Mouse (Mus musculus) liver, postnatal 0 days (tissue): ENCODE measurements around the gene Nme1.

ENCODE experiments used
- CTCF ChIP-seq: sonication (generic); IDR thresholded peaks from 2 replicates; pipeline ENCODE4 v1.5.1; 2016; ENCODE audit warnings: antibody characterized with exemption, low read depth
- EP300 ChIP-seq: IDR thresholded peaks from 2 replicates; pipeline ENCODE4 v1.6.1; 2016; ENCODE audit warnings: antibody characterized with exemption, low read depth, mild to moderate bottlenecking

GRCm38 (mm10) chr11:93987026-93987425 is 18.7 kb upstream of the Nme1 start:
- TF ChIP-seq EP300, result no peak
- no peak for TF ChIP-seq CTCF
